Mouse (Mus musculus): ENCODE results near the gene Spn.

DNA sequence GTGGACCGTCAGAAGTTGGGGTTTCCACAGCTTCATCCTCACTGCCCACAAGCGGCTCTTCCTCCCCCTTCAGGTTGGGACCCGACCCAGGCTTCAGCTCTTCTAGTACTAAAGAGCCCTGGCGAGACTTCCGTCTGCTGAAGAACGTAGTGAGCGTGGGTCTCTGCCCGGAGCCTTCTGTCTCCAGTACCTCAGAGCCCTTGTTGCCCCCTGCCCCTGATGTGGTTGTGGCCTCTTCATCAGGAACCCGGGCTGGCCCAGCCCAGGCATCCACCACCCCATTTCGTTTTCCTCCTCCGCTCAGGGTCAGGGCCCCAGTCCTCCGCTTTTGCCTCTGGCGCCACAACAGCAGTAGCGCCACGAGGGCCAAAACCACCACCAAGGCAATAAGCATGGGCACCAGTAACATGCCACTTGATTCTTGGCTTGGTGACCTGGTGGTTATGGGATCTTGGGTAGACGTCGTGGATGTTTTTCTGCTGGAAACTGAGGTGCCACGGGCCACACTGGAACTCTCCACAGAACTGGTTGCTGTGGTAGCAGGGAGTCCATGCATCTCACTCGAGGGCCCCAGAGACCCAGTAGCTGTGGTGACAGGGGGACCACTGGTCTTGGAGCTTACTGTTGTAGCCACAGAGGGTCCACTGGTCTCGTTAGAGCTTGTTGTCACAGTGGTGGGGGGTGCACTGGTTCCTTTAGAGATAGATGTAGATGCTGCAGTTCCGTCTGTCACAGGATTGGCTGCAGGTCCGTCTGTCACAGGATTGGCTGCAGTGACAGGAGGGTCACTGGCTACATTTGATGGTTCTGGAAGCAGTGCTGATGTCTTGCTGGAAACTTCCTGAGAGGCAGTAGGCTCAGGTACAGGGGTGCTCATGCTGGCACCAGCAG lies 1.2 kb downstream of the Spn start:
- no peak for TF ChIP-seq CTCF (IDR thresholded peaks at IDR 0.05; ENCODE audit: control insufficient read depth, insufficient read depth, low read length)
- TF ChIP-seq POLR2A (IDR thresholded peaks at IDR 0.05; ENCODE audit: borderline replicate concordance, control insufficient read depth, low read depth, low read length): no peak; the same call in 1 of the 2 replicates
